In genomic region chr1:172530544-172531220, GRCm38 (mm10) we compare ENCODE assay signal across 11 mouse cellular contexts. TPM values are rescaled to one million over a fixed set of nuclear protein-coding genes. Genes with fewer than 3 reads are reported as not detected.
DNase-seq lines count a peak whose midpoint lies in the region; ATAC-seq and TF ChIP-seq lines count a peak whose summit lies in the region.
"Had no signal": no experiment of that assay in that cellular context is flagged by ENCODE, and none has a peak within 500 bp of the region (broad histone marks: within the 10 kb centered on the region; RNA-seq: fewer than 3 reads in every experiment).

No protein-coding gene starts in this region.

- no peaks in the 10 kb centered on the region for H3K9me3 ChIP-seq in forebrain, embryonic 15.5 days
- H3K9me3 ChIP-seq in midbrain, embryonic 15.5 days: no peaks in the 10 kb centered on the region
- H3K9me3 ChIP-seq: liver, embryonic 13.5 days had no signal

- TF ChIP-seq CTCF in bone marrow, adult 2 months (IDR thresholded peaks at IDR 0.05; ENCODE audit: control insufficient read depth, insufficient read depth, low read length): no peak

- H3K9ac ChIP-seq in forebrain, embryonic 15.5 days (replicated peaks): no peak overlapping the region
- H3K9ac ChIP-seq in midbrain, embryonic 15.5 days: no peak overlapping the region
- H3K9ac ChIP-seq: liver, embryonic 13.5 days had no signal

- TF ChIP-seq POLR2A in bone marrow, adult 2 months (IDR thresholded peaks at IDR 0.05; ENCODE audit: borderline replicate concordance, control insufficient read depth, low read depth, low read length): no peak

- H3K36me3 ChIP-seq in forebrain, embryonic 15.5 days: no peaks in the 10 kb centered on the region
- no peaks in the 10 kb centered on the region for H3K36me3 ChIP-seq in midbrain, embryonic 15.5 days (replicated peaks)
- H3K36me3 ChIP-seq: liver, embryonic 13.5 days had no signal

- WGBS in bone marrow, adult 2 months: 32% methylated on average over 8 of the region's 8 CpGs
- 19% methylated on average over 8 of the region's 8 CpGs for WGBS in forebrain, embryonic 15.5 days
- WGBS in midbrain, embryonic 15.5 days: 28% methylated on average over 8 of the region's 8 CpGs

- peaks cover 5% of the 10 kb centered on the region; the same call in 1 of the 2 replicates for H3K4me1 ChIP-seq in bone marrow, adult 2 months (ENCODE audit: control insufficient read depth, insufficient read depth, low read length)
- 0 out of 2 replicates have a peak, but pooled peaks cover 13% of the 10 kb centered on the region for H3K4me1 ChIP-seq in forebrain, embryonic 15.5 days
- H3K4me1 ChIP-seq in midbrain, embryonic 15.5 days: peaks cover 15% of the 10 kb centered on the region

- peaks cover 6% of the 10 kb centered on the region; the same call in 1 of the 2 replicates for H3K27me3 ChIP-seq in forebrain, embryonic 15.5 days
- no peaks in the 10 kb centered on the region; the same call in 1 of the 2 replicates for H3K27me3 ChIP-seq in midbrain, embryonic 15.5 days (replicated peaks)

- DNase-seq in kidney, postnatal 14 days: peak; percentile 21
- DNase-seq in kidney, postnatal 36 days: no peak
- DNase-seq in frontal cortex, postnatal 14 days (ENCODE audit: low spot score in 2 of 2): no peak
- no peak for DNase-seq in thymus, postnatal 4 days
- DNase-seq: kidney, adult 2 months; liver, embryonic 13.5 days; thymus, adult 2 months had no signal

- H3K4me3 ChIP-seq in bone marrow, adult 2 months (replicated peaks; ENCODE audit: control insufficient read depth, low read depth, low read length): no peak overlapping the region
- H3K4me3 ChIP-seq in forebrain, embryonic 15.5 days: no peak overlapping the region
- H3K4me3 ChIP-seq in midbrain, embryonic 15.5 days: no peak overlapping the region
- H3K4me3 ChIP-seq: liver, embryonic 13.5 days had no signal

- peak overlapping the region; percentile 33; the same call in 1 of the 2 replicates for H3K27ac ChIP-seq in bone marrow, adult 2 months (ENCODE audit: control insufficient read depth, insufficient read depth, low read depth, low read length, poor library complexity)
- H3K27ac ChIP-seq in forebrain, embryonic 15.5 days (replicated peaks): no peak overlapping the region
- H3K27ac ChIP-seq in midbrain, embryonic 15.5 days: no peak overlapping the region
- H3K27ac ChIP-seq: liver, embryonic 13.5 days had no signal

- ATAC-seq in forebrain, embryonic 15.5 days (replicated peaks): 0 out of 2 replicates have a peak, but pooled peaks have one; percentile 12
- 0 out of 2 replicates have a peak, but pooled peaks have one; percentile 2 for ATAC-seq in midbrain, embryonic 15.5 days (replicated peaks)
- no peak for ATAC-seq in megakaryocyte-erythroid progenitor cell, adult 5-6 weeks (replicated peaks; ENCODE audit: low FRiP score, low TSS enrichment, poor library complexity, severe bottlenecking)

- no peak overlapping the region for H3K4me2 ChIP-seq in forebrain, embryonic 15.5 days (replicated peaks)
- H3K4me2 ChIP-seq in midbrain, embryonic 15.5 days: no peak overlapping the region
- H3K4me2 ChIP-seq: liver, embryonic 13.5 days had no signal

RNA-seq across cellular contexts. Expression of gene Cfap45, which starts 10.1 kb away (rescaled TPM):
- 0.47 and 5.2 TPM in 2 replicates for polyA plus RNA-seq in bone marrow, adult 2 months (2011; ENCODE audit: insufficient read depth, insufficient read length, low replicate concordance, missing spikeins)
- polyA plus RNA-seq in forebrain, embryonic 15.5 days (2015; fragmentation: Nextera tagmentation; extraction: Ambion mirVana): 1.9 and 3.1 TPM in 2 replicates
- polyA plus RNA-seq in midbrain, embryonic 15.5 days (2015; fragmentation: Nextera tagmentation; extraction: Ambion mirVana): 3.7 and 4.2 TPM in 2 replicates
- total RNA-seq in megakaryocyte-erythroid progenitor cell, adult 5-6 weeks (2014; fragmentation: Nextera tagmentation): not detected in 2 replicates
- total RNA-seq in megakaryocyte-erythroid progenitor cell, adult 5-6 weeks (2017): 0.75 TPM in 1 of 2 replicates, not detected in the other

RNA-seq across cellular contexts. Expression of gene Vsig8, which starts 25.1 kb away (rescaled TPM):
- polyA plus RNA-seq in bone marrow, adult 2 months (2011; ENCODE audit: insufficient read depth, insufficient read length, low replicate concordance, missing spikeins): not detected in 2 replicates
- polyA plus RNA-seq in forebrain, embryonic 15.5 days (2015; fragmentation: Nextera tagmentation; extraction: Ambion mirVana): 0.14 and 0.20 TPM in 2 replicates
- 0.32 and 0.37 TPM in 2 replicates for polyA plus RNA-seq in midbrain, embryonic 15.5 days (2015; fragmentation: Nextera tagmentation; extraction: Ambion mirVana)
- not detected in 2 replicates for total RNA-seq in megakaryocyte-erythroid progenitor cell, adult 5-6 weeks (2014; fragmentation: Nextera tagmentation)
- not detected in 2 replicates for total RNA-seq in megakaryocyte-erythroid progenitor cell, adult 5-6 weeks (2017)
- polyA plus RNA-seq: liver, embryonic 13.5 days had no signal

RNA-seq across cellular contexts. Expression of gene Tagln2, which starts 30.8 kb away (rescaled TPM):
- 66.2 and 153 TPM in 2 replicates for polyA plus RNA-seq in bone marrow, adult 2 months (2011; ENCODE audit: insufficient read depth, insufficient read length, low replicate concordance, missing spikeins)
- 46.6 and 52.7 TPM in 2 replicates for polyA plus RNA-seq in forebrain, embryonic 15.5 days (2015; fragmentation: Nextera tagmentation; extraction: Ambion mirVana)
- polyA plus RNA-seq in midbrain, embryonic 15.5 days (2015; fragmentation: Nextera tagmentation; extraction: Ambion mirVana): 57.2 and 58.7 TPM in 2 replicates
- 244 and 269 TPM in 2 replicates for total RNA-seq in megakaryocyte-erythroid progenitor cell, adult 5-6 weeks (2014; fragmentation: Nextera tagmentation)
- 147 and 171 TPM in 2 replicates for total RNA-seq in megakaryocyte-erythroid progenitor cell, adult 5-6 weeks (2017)

RNA-seq across cellular contexts. Expression of gene Igsf9, which starts 49.1 kb away (rescaled TPM):
- polyA plus RNA-seq in bone marrow, adult 2 months (2011; ENCODE audit: insufficient read depth, insufficient read length, low replicate concordance, missing spikeins): 3.1 and 3.7 TPM in 2 replicates
- 74.0 and 78.3 TPM in 2 replicates for polyA plus RNA-seq in forebrain, embryonic 15.5 days (2015; fragmentation: Nextera tagmentation; extraction: Ambion mirVana)
- 80.6 and 83.2 TPM in 2 replicates for polyA plus RNA-seq in midbrain, embryonic 15.5 days (2015; fragmentation: Nextera tagmentation; extraction: Ambion mirVana)
- not detected in 2 replicates for total RNA-seq in megakaryocyte-erythroid progenitor cell, adult 5-6 weeks (2014; fragmentation: Nextera tagmentation)
- 0.09 TPM in 1 of 2 replicates, not detected in the other for total RNA-seq in megakaryocyte-erythroid progenitor cell, adult 5-6 weeks (2017)

RNA-seq across cellular contexts. Expression of gene Slamf9, which starts 55.5 kb away (rescaled TPM):
- polyA plus RNA-seq in bone marrow, adult 2 months (2011; ENCODE audit: insufficient read depth, insufficient read length, low replicate concordance, missing spikeins): 1.7 and 5.4 TPM in 2 replicates
- not detected in 2 replicates for polyA plus RNA-seq in forebrain, embryonic 15.5 days (2015; fragmentation: Nextera tagmentation; extraction: Ambion mirVana)
- 0.13 and 0.47 TPM in 2 replicates for polyA plus RNA-seq in midbrain, embryonic 15.5 days (2015; fragmentation: Nextera tagmentation; extraction: Ambion mirVana)
- not detected in 2 replicates for total RNA-seq in megakaryocyte-erythroid progenitor cell, adult 5-6 weeks (2014; fragmentation: Nextera tagmentation)
- total RNA-seq in megakaryocyte-erythroid progenitor cell, adult 5-6 weeks (2017): not detected in 2 replicates
